Mouse (Mus musculus): ENCODE measurements around the gene Vmn1r66. TPM values are rescaled to one million over a fixed set of nuclear protein-coding genes. Genes with fewer than 3 reads are reported as not detected.
"Not testable (repeated sequence)": the region's sequence is repeated elsewhere in the genome, so short reads cannot be mapped to it uniquely, and the experiment has no call there.

The Vmn1r66 gene
- polyA plus RNA-seq (2012; rRNA removed) = not detected in 2 replicates

- Histone ChIP-seq H3K4me3 (ENCODE audit: low read depth, low read length) (no peak within 1 kb of the TSS), H3K27ac (ENCODE audit: insufficient read depth, low read depth, low read length) (no peak within 1 kb of the TSS), H3K36me3 (ENCODE audit: control insufficient read depth, insufficient read depth, low read length) (no peaks in the 10 kb centered on the region), H3K4me1 (ENCODE audit: control insufficient read depth, insufficient read depth, insufficient read length, low read length) (no peaks in the 10 kb centered on the region), H3K27me3 (ENCODE audit: control insufficient read depth, insufficient read depth, low read length) (no peaks in the 10 kb centered on the region)
- TF ChIP-seq CTCF (IDR thresholded peaks at IDR 0.05; ENCODE audit: extremely low read depth, insufficient read length, insufficient replicate concordance, low read depth, low read length) = no peak
- no peak for TF ChIP-seq POLR2A (IDR thresholded peaks at IDR 0.05; ENCODE audit: low read depth, low read length)
Observed at GRCm38 (mm10) chr7:10277906-10278305, at the start of gene Vmn1r66. TSS of gene Vmn1r66 (minus strand) at chr7:10278006.

- not testable (repeated sequence) for H3K27ac ChIP-seq (ENCODE audit: insufficient read depth, low read depth, low read length); H3K36me3 ChIP-seq (ENCODE audit: control insufficient read depth, insufficient read depth, low read length); H3K27me3 ChIP-seq (ENCODE audit: control insufficient read depth, insufficient read depth, low read length); H3K4me3 ChIP-seq (ENCODE audit: low read depth, low read length); H3K4me1 ChIP-seq (ENCODE audit: control insufficient read depth, insufficient read depth, insufficient read length, low read length)
- 79% methylated on average over 19 of the region's 20 CpGs for WGBS
Observed at GRCm38 (mm10) chr7:10325462-10325861, 47.7 kb upstream of the Vmn1r66 start.

- 90% methylated on average over 13 of the region's 13 CpGs for WGBS
- H3K27me3 ChIP-seq (ENCODE audit: control insufficient read depth, insufficient read depth, low read length) = no peaks in the 10 kb centered on the region
- no peak for TF ChIP-seq POLR2A (IDR thresholded peaks at IDR 0.05; ENCODE audit: low read depth, low read length)
- no peak for TF ChIP-seq CTCF (IDR thresholded peaks at IDR 0.05; ENCODE audit: extremely low read depth, insufficient read length, insufficient replicate concordance, low read depth, low read length)
- H3K4me1 ChIP-seq (ENCODE audit: control insufficient read depth, insufficient read depth, insufficient read length, low read length) = no peaks in the 10 kb centered on the region
- H3K36me3 ChIP-seq (ENCODE audit: control insufficient read depth, insufficient read depth, low read length) = no peaks in the 10 kb centered on the region
- no peak overlapping the region for H3K4me3 ChIP-seq (ENCODE audit: low read depth, low read length)
- H3K27ac ChIP-seq (ENCODE audit: insufficient read depth, low read depth, low read length) = no peak overlapping the region
Observed at GRCm38 (mm10) chr7:10252075-10252474, 25.7 kb downstream of the Vmn1r66 start.

- TF ChIP-seq CTCF (IDR thresholded peaks at IDR 0.05; ENCODE audit: extremely low read depth, insufficient read length, insufficient replicate concordance, low read depth, low read length) (no peak), POLR2A (IDR thresholded peaks at IDR 0.05; ENCODE audit: low read depth, low read length) (no peak)
- no peaks in the 10 kb centered on the region for H3K4me1 ChIP-seq (ENCODE audit: control insufficient read depth, insufficient read depth, insufficient read length, low read length)
- no peaks in the 10 kb centered on the region for H3K36me3 ChIP-seq (ENCODE audit: control insufficient read depth, insufficient read depth, low read length)
- no peak overlapping the region for H3K4me3 ChIP-seq (ENCODE audit: low read depth, low read length)
- H3K27me3 ChIP-seq (ENCODE audit: control insufficient read depth, insufficient read depth, low read length) = no peaks in the 10 kb centered on the region
- no peak overlapping the region for H3K27ac ChIP-seq (ENCODE audit: insufficient read depth, low read depth, low read length)
- WGBS = 68% methylated on average over 5 of the region's 5 CpGs
Observed at GRCm38 (mm10) chr7:10249146-10249545, 28.7 kb downstream of the Vmn1r66 start.

Other genes with a start within 250 kb of the Vmn1r66 start
- gene Vmn2r50, start 224.7 kb downstream of the Vmn1r66 start, polyA plus RNA-seq (2012; rRNA removed) = not detected in 2 replicates
- not detected in 2 replicates for gene Vmn2r51, start 172.3 kb downstream of the Vmn1r66 start, polyA plus RNA-seq (2012; rRNA removed)
- gene Vmn2r52, start 101.4 kb downstream of the Vmn1r66 start, polyA plus RNA-seq (2012; rRNA removed) = not detected in 2 replicates
- not detected in 2 replicates for gene Vmn1r67, start 165.3 kb upstream of the Vmn1r66 start, polyA plus RNA-seq (2012; rRNA removed)
- 0.05 TPM in 1 of 2 replicates, not detected in the other for gene Zik1, start 217.4 kb upstream of the Vmn1r66 start, polyA plus RNA-seq (2012; rRNA removed)